Mouse (Mus musculus) erythroid progenitor cell, adult 5-6 weeks (primary cell): ENCODE data around the gene Spin2e. TPM values are rescaled to one million over a fixed set of nuclear protein-coding genes. Genes with fewer than 3 reads are reported as not detected.
"Not testable (repeated sequence)": the region's sequence is repeated elsewhere in the genome, so short reads cannot be mapped to it uniquely, and the experiment has no call there.

Source experiments
- ATAC-seq: replicated peaks from 2 replicates; pipeline ENCODE4 v1.8.0; 2016; ENCODE audit warnings: moderate number of reproducible peaks, mild to moderate bottlenecking, moderate TSS enrichment, inconsistent platforms; ENCODE audit not compliant: poor library complexity, low FRiP score, severe bottlenecking
- total RNA-seq, 2 experiments: library from RNA; stranded (forward) in 1 of 2; stranded (reverse) in 1 of 2; fragments of 150-400 nt in 1 of 2; fragments of 186-747, 209-891 nt in 1 of 2; gene quantifications; 2 replicates each; pipeline versions ENCODE4 v1.2.3 to v1.2.4; 2015 to 2017; ENCODE audit warnings: low replicate concordance in 2 of 2

Spin2e gene
- total RNA-seq (2015; ENCODE audit: low replicate concordance) (not detected in 2 replicates), total RNA-seq (2017; ENCODE audit: low replicate concordance) (not detected in 2 replicates)

- ATAC-seq: not testable (repeated sequence)
Measured at GRCm38 (mm10) chrX:31618820-31619219, at the start of gene Spin2e. Gene Spin2e, minus strand, starts transcription at chrX:31618920.

- ATAC-seq: not testable (repeated sequence)
Measured at GRCm38 (mm10) chrX:31574183-31574582, 44.5 kb downstream of the Spin2e start, which contains the start of gene Gm21883. Gene Gm21883, minus strand, starts transcription at chrX:31574283.

Other genes with a start within 250 kb of the Spin2e start
- gene Btbd35f19, start 235.0 kb downstream of the Spin2e start, total RNA-seq (2015; ENCODE audit: low replicate concordance): not detected in 2 replicates
- gene Btbd35f19, start 235.0 kb downstream of the Spin2e start, total RNA-seq (2017; ENCODE audit: low replicate concordance): not detected in 2 replicates
- gene Gm21883, start 44.6 kb downstream of the Spin2e start, total RNA-seq (2015; ENCODE audit: low replicate concordance): not detected in 2 replicates
- not detected in 2 replicates for gene Gm21883, start 44.6 kb downstream of the Spin2e start, total RNA-seq (2017; ENCODE audit: low replicate concordance)
- not detected in 2 replicates for gene Btbd35f25, start 98.2 kb upstream of the Spin2e start, total RNA-seq (2015; ENCODE audit: low replicate concordance)
- not detected in 2 replicates for gene Btbd35f25, start 98.2 kb upstream of the Spin2e start, total RNA-seq (2017; ENCODE audit: low replicate concordance)